Mouse (Mus musculus): Measurements from ENCODE around the gene Myog.
"Not testable (repeated sequence)": the region's sequence is repeated elsewhere in the genome, so short reads cannot be mapped to it uniquely, and the experiment has no call there.

The Myog gene

GRCm38 (mm10) chr1:134289598-134290099 is at the start of gene Myog:
Myog (plus strand) TSS chr1:134289989.
- no peak for DNase-seq (ENCODE audit: low read depth)

- DNase-seq (ENCODE audit: low read depth): no peak
These were observed 49.1 kb upstream of the Myog start for GRCm38 (mm10) chr1:134240701-134241100.

- DNase-seq (ENCODE audit: low read depth): no peak
These were observed 48.5 kb upstream of the Myog start for GRCm38 (mm10) chr1:134241298-134241697.

- no peak for DNase-seq (ENCODE audit: low read depth)
These were observed 47.5 kb upstream of the Myog start for GRCm38 (mm10) chr1:134242286-134242685.

GRCm38 (mm10) chr1:134243505-134243904 is 46.3 kb upstream of the Myog start:
- DNase-seq (ENCODE audit: low read depth): no peak

GRCm38 (mm10) chr1:134243948-134244914 is 45.6 kb upstream of the Myog start:
- peak; percentile 35 for DNase-seq (ENCODE audit: low read depth)

GRCm38 (mm10) chr1:134245004-134245717 is 44.6 kb upstream of the Myog start:
- no peak for DNase-seq (ENCODE audit: low read depth)

GRCm38 (mm10) chr1:134246590-134246989 is 43.2 kb upstream of the Myog start:
- DNase-seq (ENCODE audit: low read depth): no peak

- not testable (repeated sequence) for DNase-seq (ENCODE audit: low read depth)
These were observed 40.1 kb upstream of the Myog start for GRCm38 (mm10) chr1:134249681-134250080.

GRCm38 (mm10) chr1:134264341-134264740 is 25.4 kb upstream of the Myog start:
- no peak for DNase-seq (ENCODE audit: low read depth)

- DNase-seq (ENCODE audit: low read depth): no peak
These were observed 24.0 kb upstream of the Myog start for GRCm38 (mm10) chr1:134265797-134266196.

- no peak for DNase-seq (ENCODE audit: low read depth)
These were observed 19.8 kb upstream of the Myog start for GRCm38 (mm10) chr1:134270026-134270425.

- no peak for DNase-seq (ENCODE audit: low read depth)
These were observed 17.0 kb upstream of the Myog start for GRCm38 (mm10) chr1:134272754-134273250.

GRCm38 (mm10) chr1:134273493-134274395 is 16.0 kb upstream of the Myog start:
- no peak for DNase-seq (ENCODE audit: low read depth)

GRCm38 (mm10) chr1:134274483-134274920 is 15.3 kb upstream of the Myog start:
- no peak for DNase-seq (ENCODE audit: low read depth)

GRCm38 (mm10) chr1:134275616-134276464 is 13.9 kb upstream of the Myog start:
- no peak for DNase-seq (ENCODE audit: low read depth)

- DNase-seq (ENCODE audit: low read depth): no peak
These were observed 13.0 kb upstream of the Myog start for GRCm38 (mm10) chr1:134276823-134277222.

- no peak for DNase-seq (ENCODE audit: low read depth)
These were observed 9.6 kb upstream of the Myog start for GRCm38 (mm10) chr1:134280174-134280573.

- DNase-seq (ENCODE audit: low read depth): no peak
These were observed 8.2 kb upstream of the Myog start for GRCm38 (mm10) chr1:134281563-134281962.

- DNase-seq (ENCODE audit: low read depth): no peak
These were observed 7.4 kb upstream of the Myog start for GRCm38 (mm10) chr1:134282342-134282741.
